Mouse (Mus musculus): ENCODE measurements around the gene Dlg1.

GRCm38 (mm10) chr16:31737081-31737480, 73.8 kb downstream of the Dlg1 start:
- TF ChIP-seq CHD2 (IDR thresholded peaks at IDR 0.05; ENCODE audit: low read depth, low read length) = no peak
- TF ChIP-seq HCFC1 (IDR thresholded peaks at IDR 0.05; ENCODE audit: borderline replicate concordance, insufficient read depth, low read length) = no peak
- no peak for TF ChIP-seq ZNF384 (IDR thresholded peaks at IDR 0.05; ENCODE audit: low read depth, low read length)

All from ES-E14 (cell line).